Mouse (Mus musculus) lung, postnatal 0 days (tissue): ENCODE data around the gene Ccdc187.

ENCODE experiments used
- CTCF ChIP-seq: IDR thresholded peaks from 2 replicates; pipeline ENCODE4 v1.5.1; 2016; ENCODE audit warnings: antibody characterized with exemption, mild to moderate bottlenecking
- EP300 ChIP-seq: IDR thresholded peaks from 2 replicates; pipeline ENCODE4 v1.6.1; 2016; ENCODE audit warnings: antibody characterized with exemption, mild to moderate bottlenecking, control low read depth

DNA sequence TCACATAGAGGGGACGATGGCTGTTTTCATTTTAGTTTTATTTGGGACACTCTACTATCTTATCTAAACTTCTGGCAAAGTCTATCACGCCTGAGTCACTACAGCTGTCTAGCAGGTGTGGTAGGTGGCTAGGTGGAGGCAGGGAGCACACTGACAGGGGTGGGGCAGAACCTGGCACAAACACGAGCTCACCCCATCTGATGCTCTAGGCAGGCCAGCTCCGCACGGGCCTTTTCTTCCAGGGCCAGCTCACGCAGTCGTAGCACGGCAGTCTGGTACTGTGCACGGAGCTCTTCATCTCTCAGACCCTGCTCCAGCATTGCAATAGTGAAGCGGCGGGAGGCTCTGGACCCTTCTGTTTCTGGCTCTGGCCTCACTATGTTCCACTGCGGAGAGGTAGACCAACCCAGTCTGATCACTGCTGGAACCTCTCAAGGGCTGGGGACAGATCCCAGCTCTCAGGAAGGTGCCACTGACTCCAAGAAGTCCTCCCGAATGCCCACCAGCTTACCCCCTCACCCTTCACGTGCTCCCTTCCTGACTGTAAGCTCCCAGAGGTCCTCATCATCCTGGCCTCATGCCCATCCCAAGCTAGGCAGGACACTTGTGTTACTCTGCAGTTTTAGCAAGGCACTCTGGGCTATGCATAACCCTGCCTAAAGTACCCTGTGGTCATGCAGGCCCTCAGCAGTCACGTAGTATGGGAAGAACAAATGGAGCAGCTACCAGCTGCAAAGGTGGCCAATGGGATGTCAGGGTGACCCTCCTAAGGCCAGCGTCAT lies 36.9 kb downstream of the Ccdc187 start:
- no peak for TF ChIP-seq CTCF
- no peak for TF ChIP-seq EP300
